Mouse (Mus musculus) intestine, embryonic 16.5 days (tissue): ENCODE results near the gene Sorbs1. TPM values are rescaled to one million over a fixed set of nuclear protein-coding genes. Genes with fewer than 3 reads are reported as not detected.

Source experiments
- ATAC-seq: fragments of 200-750 bp; cut with Nextera tagmentation; 2 replicates; pipeline ENCODE4 v1.8.0; 2017; ENCODE audit warnings: moderate TSS enrichment, moderate library complexity
- H3K27ac ChIP-seq: fragments of 300-500 bp; sonication (generic); 2 replicates; pipeline ENCODE4 v1.5.1; 2014; ENCODE audit warnings: mild to moderate bottlenecking, low read length
- H3K27me3 ChIP-seq: fragments of 300-500 bp; sonication (generic); replicated peaks from 2 replicates; pipeline ENCODE4 v1.6.1; 2014; ENCODE audit warnings: low read length, control low read depth, mixed read lengths; ENCODE audit not compliant: control insufficient read depth, insufficient read depth
- H3K36me3 ChIP-seq: fragments of 300-500 bp; sonication (generic); 2 replicates; pipeline ENCODE4 v1.6.1; 2014; ENCODE audit warnings: low read length, control low read depth; ENCODE audit not compliant: control insufficient read depth, insufficient read depth
- H3K4me1 ChIP-seq: fragments of 300-500 bp; sonication (generic); 2 replicates; pipeline ENCODE4 v1.6.1; 2014; ENCODE audit warnings: low read length, control low read depth, mixed read lengths; ENCODE audit not compliant: control insufficient read depth, insufficient read depth
- H3K4me2 ChIP-seq: fragments of 300-500 bp; sonication (generic); 2 replicates; pipeline ENCODE4 v1.6.1; 2014; ENCODE audit warnings: low read depth, low read length, control low read depth
- H3K4me3 ChIP-seq: fragments of 300-500 bp; sonication (generic); 2 replicates; pipeline ENCODE4 v1.5.1; 2014; ENCODE audit warnings: mild to moderate bottlenecking, low read length
- H3K9ac ChIP-seq: fragments of 300-500 bp; sonication (generic); 2 replicates; pipeline ENCODE4 v1.6.1; 2014; ENCODE audit warnings: low read depth, low read length
- H3K9me3 ChIP-seq: fragments of 300-500 bp; sonication (generic); 2 replicates; pipeline ENCODE4 v1.6.1; 2016; ENCODE audit warnings: low read length, control low read depth; ENCODE audit not compliant: control insufficient read depth
- WGBS: fragments of 180-500 bp; shearing (Covaris S2); extraction: QIAGEN DNeasy Blood & Tissue Kit; methylation state at CpG from one replicate; pipeline ENCODE4 v1.1.7; 2014; 5-methylcytosine and 5-hydroxymethylcytosine counted together
- polyA plus RNA-seq: library from polyadenylated mRNA; unstranded; fragments of >200 nt; fragmentation: Nextera tagmentation; extraction: Ambion mirVana; gene quantifications from 2 replicates; pipeline ENCODE4 v1.2.1, GENCODE M21; 2015

Sorbs1 gene
- polyA plus RNA-seq, 1 experiment from 2014 or later: 84.3 TPM

- Histone ChIP-seq H3K4me3 (no peak overlapping the region), H3K4me1 (peaks cover 15% of the 10 kb centered on the region), H3K27ac (peak overlapping the region; percentile 49), H3K9me3 (no peaks in the 10 kb centered on the region), H3K4me2 (no peak overlapping the region), H3K9ac (no peak overlapping the region), H3K36me3 (no peaks in the 10 kb centered on the region), H3K27me3 (no peaks in the 10 kb centered on the region)
- WGBS: 29% methylated on average over 15 of the region's 15 CpGs
- peak; percentile 36 for ATAC-seq
Measured at GRCm38 (mm10) chr19:40402155-40402963, 111.2 kb downstream of the Sorbs1 start.

- H3K4me2 ChIP-seq: no peak overlapping the region
- peak overlapping the region; percentile 21; the same call in 1 of the 2 replicates for H3K27ac ChIP-seq
- H3K4me3 ChIP-seq: no peak overlapping the region
- H3K9me3 ChIP-seq: no peaks in the 10 kb centered on the region
- peak; percentile 72 for ATAC-seq
- H3K36me3 ChIP-seq: no peaks in the 10 kb centered on the region
- H3K27me3 ChIP-seq: no peaks in the 10 kb centered on the region
- no peak overlapping the region for H3K9ac ChIP-seq
- H3K4me1 ChIP-seq: peaks cover 15% of the 10 kb centered on the region
- 37% methylated on average over 7 of the region's 7 CpGs for WGBS
Measured at GRCm38 (mm10) chr19:40401213-40401612, 112.4 kb downstream of the Sorbs1 start.

GRCm38 (mm10) chr19:40400426-40401030 lies 113.1 kb downstream of the Sorbs1 start:
- 55% methylated on average over 11 of the region's 11 CpGs for WGBS
- H3K9ac ChIP-seq: no peak overlapping the region
- no peak for ATAC-seq
- H3K4me1 ChIP-seq: peaks cover 15% of the 10 kb centered on the region
- no peaks in the 10 kb centered on the region for H3K36me3 ChIP-seq
- H3K4me2 ChIP-seq: no peak overlapping the region
- H3K9me3 ChIP-seq: no peaks in the 10 kb centered on the region
- no peak overlapping the region for H3K4me3 ChIP-seq
- no peak overlapping the region for H3K27ac ChIP-seq
- no peaks in the 10 kb centered on the region for H3K27me3 ChIP-seq

GRCm38 (mm10) chr19:40395757-40396661 lies 117.6 kb downstream of the Sorbs1 start:
- ATAC-seq: no peak
- Histone ChIP-seq H3K4me3 (no peak overlapping the region), H3K9ac (no peak overlapping the region), H3K9me3 (no peaks in the 10 kb centered on the region), H3K4me2 (no peak overlapping the region), H3K36me3 (no peaks in the 10 kb centered on the region), H3K4me1 (peaks cover 12% of the 10 kb centered on the region), H3K27me3 (no peaks in the 10 kb centered on the region), H3K27ac (peak overlapping the region; percentile 67)
- WGBS: 81% methylated on average over 14 of the region's 14 CpGs

GRCm38 (mm10) chr19:40395321-40395695 lies 118.3 kb downstream of the Sorbs1 start:
- Histone ChIP-seq H3K4me1 (peaks cover 9% of the 10 kb centered on the region), H3K27me3 (no peaks in the 10 kb centered on the region), H3K9ac (no peak overlapping the region), H3K9me3 (no peaks in the 10 kb centered on the region), H3K4me2 (no peak overlapping the region), H3K36me3 (no peaks in the 10 kb centered on the region), H3K27ac (peak overlapping the region; percentile 67; the same call in 1 of the 2 replicates), H3K4me3 (no peak overlapping the region)
- WGBS: 75% methylated on average over 12 of the region's 12 CpGs
- 0 out of 2 replicates have a peak, but pooled peaks have one; percentile 11 for ATAC-seq

GRCm38 (mm10) chr19:40394555-40395320 lies 118.8 kb downstream of the Sorbs1 start:
- Histone ChIP-seq H3K27me3 (no peaks in the 10 kb centered on the region), H3K36me3 (no peaks in the 10 kb centered on the region), H3K9me3 (no peaks in the 10 kb centered on the region), H3K27ac (peak overlapping the region; percentile 67), H3K4me1 (peaks cover 9% of the 10 kb centered on the region), H3K4me2 (no peak overlapping the region), H3K9ac (0 out of 2 replicates have a peak overlapping the region, but pooled peaks have one; percentile 2), H3K4me3 (no peak overlapping the region)
- peak; percentile 67 for ATAC-seq
- WGBS: 46% methylated on average over 10 of the region's 10 CpGs

- Histone ChIP-seq H3K36me3 (no peaks in the 10 kb centered on the region), H3K4me1 (peaks cover 9% of the 10 kb centered on the region), H3K4me2 (no peak overlapping the region), H3K4me3 (no peak overlapping the region), H3K9ac (no peak overlapping the region), H3K27ac (no peak overlapping the region), H3K27me3 (no peaks in the 10 kb centered on the region), H3K9me3 (no peaks in the 10 kb centered on the region)
- WGBS: 95% methylated on average over 5 of the region's 5 CpGs
- no peak for ATAC-seq
Measured at GRCm38 (mm10) chr19:40392795-40393392, 120.7 kb downstream of the Sorbs1 start.

- ATAC-seq: peak; percentile 56
- H3K27ac ChIP-seq: no peak overlapping the region
- H3K27me3 ChIP-seq: no peaks in the 10 kb centered on the region
- H3K4me1 ChIP-seq: peaks cover 9% of the 10 kb centered on the region
- H3K9ac ChIP-seq: no peak overlapping the region
- no peak overlapping the region for H3K4me2 ChIP-seq
- no peak overlapping the region for H3K4me3 ChIP-seq
- no peaks in the 10 kb centered on the region for H3K9me3 ChIP-seq
- H3K36me3 ChIP-seq: no peaks in the 10 kb centered on the region
- WGBS: 19% methylated on average over 6 of the region's 6 CpGs
Measured at GRCm38 (mm10) chr19:40391469-40391868, 122.1 kb downstream of the Sorbs1 start.
